Mouse (Mus musculus): ENCODE measurements around the gene Slc52a3. TPM values are rescaled to one million over a fixed set of nuclear protein-coding genes. Genes with fewer than 3 reads are reported as not detected.
A peak's percentile ranks its signal among the peaks of the same experiment; 100 is the strongest.

Gene Slc52a3
- polyA plus RNA-seq (2011; ENCODE audit: insufficient read depth, insufficient read length, low read depth, missing spikeins), result 2.6 and 3.0 TPM in 2 replicates

- Histone ChIP-seq H3K36me3 (ENCODE audit: control insufficient read depth, insufficient read depth, low read length, poor library complexity, severe bottlenecking) (no peaks in the 10 kb centered on the region), H3K9me3 (replicated peaks; ENCODE audit: control insufficient read depth, insufficient read depth, low read length, poor library complexity, severe bottlenecking) (no peaks in the 10 kb centered on the region), H3K4me1 (ENCODE audit: control insufficient read depth, insufficient read depth, low read length) (peaks cover 2% of the 10 kb centered on the region), H3K27ac (ENCODE audit: insufficient read depth, low read length) (no peak within 1 kb of the TSS), H3K9ac (ENCODE audit: low read depth, poor library complexity, severe bottlenecking) (peak within 1 kb of the TSS; percentile 19; the same call in 1 of the 2 replicates), H3K4me3 (ENCODE audit: low read depth, low read length) (peak within 1 kb of the TSS; percentile 29), H3K27me3 (ENCODE audit: control insufficient read depth, insufficient read depth, low read length, poor library complexity, severe bottlenecking) (no peaks in the 10 kb centered on the region)
- TF ChIP-seq CTCF (IDR thresholded peaks at IDR 0.05; ENCODE audit: low read depth, low read length) (peak; percentile 71), POLR2A (IDR thresholded peaks at IDR 0.05; ENCODE audit: insufficient read depth, low read length) (no peak), EP300 (IDR thresholded peaks at IDR 0.05; ENCODE audit: insufficient read depth, low read depth, low read length) (peak; percentile 51; the same call in 1 of the 2 replicates)
Measured at GRCm38 (mm10) chr2:151996229-151997189, at the start of gene Slc52a3. TSS of gene Slc52a3 (plus strand) at chr2:151996511.

DNA sequence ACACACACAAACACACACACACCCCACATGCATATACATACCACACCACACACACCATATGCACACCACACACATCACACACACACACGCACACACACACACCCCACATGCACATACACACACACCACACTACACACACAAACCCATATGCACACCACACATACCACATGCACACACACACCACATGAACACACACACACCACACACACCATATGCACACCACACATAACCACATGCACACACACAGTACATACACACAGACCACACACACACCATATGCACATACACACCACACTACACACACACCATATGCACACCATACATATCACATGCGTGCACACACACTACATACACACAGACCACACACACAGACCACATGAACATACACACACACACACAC, 48.7 kb upstream of the Slc52a3 start:
- TF ChIP-seq POLR2A (IDR thresholded peaks at IDR 0.05; ENCODE audit: insufficient read depth, low read length) (no peak), EP300 (IDR thresholded peaks at IDR 0.05; ENCODE audit: insufficient read depth, low read depth, low read length) (no peak), CTCF (IDR thresholded peaks at IDR 0.05; ENCODE audit: low read depth, low read length) (no peak)
- Histone ChIP-seq H3K4me3 (ENCODE audit: low read depth, low read length) (no peak overlapping the region), H3K9ac (ENCODE audit: low read depth, poor library complexity, severe bottlenecking) (no peak overlapping the region), H3K27ac (ENCODE audit: insufficient read depth, low read length) (no peak overlapping the region), H3K27me3 (ENCODE audit: control insufficient read depth, insufficient read depth, low read length, poor library complexity, severe bottlenecking) (no peaks in the 10 kb centered on the region), H3K9me3 (replicated peaks; ENCODE audit: control insufficient read depth, insufficient read depth, low read length, poor library complexity, severe bottlenecking) (no peaks in the 10 kb centered on the region), H3K4me1 (ENCODE audit: control insufficient read depth, insufficient read depth, low read length) (no peaks in the 10 kb centered on the region), H3K36me3 (ENCODE audit: control insufficient read depth, insufficient read depth, low read length, poor library complexity, severe bottlenecking) (no peaks in the 10 kb centered on the region)

GRCm38 (mm10) chr2:151948311-151948710, 48.0 kb upstream of the Slc52a3 start:
- H3K27me3 ChIP-seq (ENCODE audit: control insufficient read depth, insufficient read depth, low read length, poor library complexity, severe bottlenecking), result no peaks in the 10 kb centered on the region
- H3K4me3 ChIP-seq (ENCODE audit: low read depth, low read length), result no peak overlapping the region
- H3K27ac ChIP-seq (ENCODE audit: insufficient read depth, low read length), result no peak overlapping the region
- H3K4me1 ChIP-seq (ENCODE audit: control insufficient read depth, insufficient read depth, low read length), result no peaks in the 10 kb centered on the region
- H3K9ac ChIP-seq (ENCODE audit: low read depth, poor library complexity, severe bottlenecking), result no peak overlapping the region
- H3K9me3 ChIP-seq (replicated peaks; ENCODE audit: control insufficient read depth, insufficient read depth, low read length, poor library complexity, severe bottlenecking), result no peaks in the 10 kb centered on the region
- TF ChIP-seq POLR2A (IDR thresholded peaks at IDR 0.05; ENCODE audit: insufficient read depth, low read length) (no peak), CTCF (IDR thresholded peaks at IDR 0.05; ENCODE audit: low read depth, low read length) (no peak), EP300 (IDR thresholded peaks at IDR 0.05; ENCODE audit: insufficient read depth, low read depth, low read length) (no peak)
- no peaks in the 10 kb centered on the region for H3K36me3 ChIP-seq (ENCODE audit: control insufficient read depth, insufficient read depth, low read length, poor library complexity, severe bottlenecking)

DNA sequence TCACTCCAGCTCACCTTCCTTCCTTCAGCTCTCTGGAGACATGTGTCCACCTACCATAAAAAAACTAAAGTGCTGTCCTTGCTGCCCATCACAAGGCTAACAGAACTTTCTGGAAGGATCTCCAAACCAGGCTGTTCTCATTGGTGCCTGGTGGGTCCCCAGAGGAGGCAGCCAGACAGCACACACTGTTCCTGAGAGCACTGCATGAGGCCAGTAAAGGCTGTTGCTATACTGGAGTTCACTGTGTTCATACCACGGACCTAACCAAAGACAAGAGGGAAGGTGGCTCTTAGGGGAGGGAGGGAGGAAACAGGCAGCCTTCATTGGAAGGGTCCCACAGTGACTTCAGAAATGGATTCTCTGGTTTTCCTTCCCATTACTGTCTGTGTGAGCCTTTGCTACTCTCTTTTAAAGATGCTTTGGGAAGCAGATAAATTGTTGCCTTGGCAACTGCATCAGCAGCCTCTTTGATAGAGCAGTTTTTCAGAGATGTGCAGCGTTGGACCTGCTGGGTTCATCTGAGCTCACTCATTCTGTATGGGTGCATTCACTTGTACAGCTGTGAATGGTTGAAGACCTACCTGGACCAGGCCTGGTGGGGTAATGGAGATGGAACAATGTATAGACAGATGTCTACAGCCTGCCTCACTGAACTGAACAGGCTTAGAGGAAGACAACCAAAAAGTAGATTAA, 47.1 kb upstream of the Slc52a3 start:
- Histone ChIP-seq H3K9ac (ENCODE audit: low read depth, poor library complexity, severe bottlenecking) (no peak overlapping the region), H3K4me1 (ENCODE audit: control insufficient read depth, insufficient read depth, low read length) (no peaks in the 10 kb centered on the region), H3K4me3 (ENCODE audit: low read depth, low read length) (no peak overlapping the region), H3K9me3 (replicated peaks; ENCODE audit: control insufficient read depth, insufficient read depth, low read length, poor library complexity, severe bottlenecking) (no peaks in the 10 kb centered on the region), H3K27ac (ENCODE audit: insufficient read depth, low read length) (no peak overlapping the region), H3K36me3 (ENCODE audit: control insufficient read depth, insufficient read depth, low read length, poor library complexity, severe bottlenecking) (no peaks in the 10 kb centered on the region), H3K27me3 (ENCODE audit: control insufficient read depth, insufficient read depth, low read length, poor library complexity, severe bottlenecking) (no peaks in the 10 kb centered on the region)
- TF ChIP-seq EP300 (IDR thresholded peaks at IDR 0.05; ENCODE audit: insufficient read depth, low read depth, low read length), result no peak
- TF ChIP-seq POLR2A (IDR thresholded peaks at IDR 0.05; ENCODE audit: insufficient read depth, low read length), result no peak
- TF ChIP-seq CTCF (IDR thresholded peaks at IDR 0.05; ENCODE audit: low read depth, low read length), result no peak

GRCm38 (mm10) chr2:151953665-151954064, 42.6 kb upstream of the Slc52a3 start:
- TF ChIP-seq EP300 (IDR thresholded peaks at IDR 0.05; ENCODE audit: insufficient read depth, low read depth, low read length), result no peak
- TF ChIP-seq CTCF (IDR thresholded peaks at IDR 0.05; ENCODE audit: low read depth, low read length), result no peak
- no peak for TF ChIP-seq POLR2A (IDR thresholded peaks at IDR 0.05; ENCODE audit: insufficient read depth, low read length)
- Histone ChIP-seq H3K4me1 (ENCODE audit: control insufficient read depth, insufficient read depth, low read length) (no peaks in the 10 kb centered on the region), H3K4me3 (ENCODE audit: low read depth, low read length) (no peak overlapping the region), H3K36me3 (ENCODE audit: control insufficient read depth, insufficient read depth, low read length, poor library complexity, severe bottlenecking) (no peaks in the 10 kb centered on the region), H3K9ac (ENCODE audit: low read depth, poor library complexity, severe bottlenecking) (no peak overlapping the region), H3K9me3 (replicated peaks; ENCODE audit: control insufficient read depth, insufficient read depth, low read length, poor library complexity, severe bottlenecking) (no peaks in the 10 kb centered on the region), H3K27ac (ENCODE audit: insufficient read depth, low read length) (no peak overlapping the region), H3K27me3 (ENCODE audit: control insufficient read depth, insufficient read depth, low read length, poor library complexity, severe bottlenecking) (no peaks in the 10 kb centered on the region)

All from ES-Bruce4 (cell line).